Mouse (Mus musculus) embryonic fibroblast, embryonic 13.5 days (primary cell): Measurements from ENCODE around the gene Hoxb5. TPM values are rescaled to one million over a fixed set of nuclear protein-coding genes. Genes with fewer than 3 reads are reported as not detected.

Source experiments
- H3K27ac ChIP-seq: 2 replicates; pipeline ENCODE4 v1.5.1; 2012; ENCODE audit warnings: low read length, control low read depth, inconsistent platforms; ENCODE audit not compliant: insufficient read depth
- H3K4me1 ChIP-seq: 2 replicates; pipeline ENCODE4 v1.6.1; 2011; ENCODE audit warnings: low read length; ENCODE audit not compliant: control insufficient read depth, insufficient read depth
- H3K4me3 ChIP-seq: 2 replicates; pipeline ENCODE4 v1.5.1; 2011; ENCODE audit warnings: mild to moderate bottlenecking, control low read depth, low read length; ENCODE audit not compliant: insufficient read depth
- CTCF ChIP-seq: IDR thresholded peaks from 2 replicates; pipeline ENCODE4 v1.5.1; 2011; ENCODE audit warnings: mild to moderate bottlenecking, control low read depth, low read length, moderate library complexity, borderline replicate concordance; ENCODE audit not compliant: insufficient read depth
- POLR2A ChIP-seq: IDR thresholded peaks from 2 replicates; pipeline ENCODE4 v1.6.1; 2011; ENCODE audit warnings: low read depth, mild to moderate bottlenecking, control low read depth, low read length, moderate library complexity
- polyA plus RNA-seq: library from polyadenylated mRNA; stranded (reverse); fragments of >200 nt; gene quantifications from 2 replicates; pipeline ENCODE4 v1.2.4, GENCODE M21; 2011; ENCODE audit warnings: low read depth; ENCODE audit not compliant: missing spikeins, insufficient read length

The Hoxb5 gene
- 4.1 and 5.9 TPM in 2 replicates for polyA plus RNA-seq

GRCm38 (mm10) chr11:96303151-96304099 lies at the start of gene Hoxb5:
Gene Hoxb5, plus strand, starts transcription at chr11:96303336.
- Histone ChIP-seq H3K4me3 (peak within 1 kb of the TSS; percentile 31), H3K27ac (peak within 1 kb of the TSS; percentile 46), H3K4me1 (no peaks in the 10 kb centered on the region)

GRCm38 (mm10) chr11:96254221-96254620 lies 48.9 kb upstream of the Hoxb5 start:
- Histone ChIP-seq H3K4me1 (0 out of 2 replicates have a peak, but pooled peaks cover 3% of the 10 kb centered on the region), H3K4me3 (peak overlapping the region; percentile 39), H3K27ac (peak overlapping the region; percentile 80)
- no peak for TF ChIP-seq CTCF
- no peak for TF ChIP-seq POLR2A

More at GRCm38 (mm10) chr11:96303151-96304099, at the start of gene Hoxb5:
- TF ChIP-seq CTCF (peak; percentile 80), POLR2A (no peak)

- 0 out of 2 replicates have a peak, but pooled peaks cover 3% of the 10 kb centered on the region for H3K4me1 ChIP-seq
- TF ChIP-seq POLR2A: no peak
- no peak for TF ChIP-seq CTCF
- H3K27ac ChIP-seq: peak overlapping the region; percentile 80; the same call in 1 of the 2 replicates
- peak overlapping the region; percentile 39 for H3K4me3 ChIP-seq
These were observed 47.8 kb upstream of the Hoxb5 start for GRCm38 (mm10) chr11:96255111-96255995.

- Histone ChIP-seq H3K27ac (peak overlapping the region; percentile 22; the same call in 1 of the 2 replicates), H3K4me1 (0 out of 2 replicates have a peak, but pooled peaks cover 6% of the 10 kb centered on the region), H3K4me3 (0 out of 2 replicates have a peak overlapping the region, but pooled peaks have one; percentile 39)
- no peak for TF ChIP-seq POLR2A
- no peak for TF ChIP-seq CTCF
These were observed 47.1 kb upstream of the Hoxb5 start for GRCm38 (mm10) chr11:96255996-96256445.

GRCm38 (mm10) chr11:96257141-96257540 lies 46.0 kb upstream of the Hoxb5 start:
- 0 out of 2 replicates have a peak, but pooled peaks cover 11% of the 10 kb centered on the region for H3K4me1 ChIP-seq
- no peak overlapping the region for H3K4me3 ChIP-seq

GRCm38 (mm10) chr11:96259038-96259437 lies 44.1 kb upstream of the Hoxb5 start:
- TF ChIP-seq POLR2A: no peak
- no peak for TF ChIP-seq CTCF
- Histone ChIP-seq H3K4me3 (no peak overlapping the region), H3K27ac (peak overlapping the region; percentile 16; the same call in 1 of the 2 replicates), H3K4me1 (0 out of 2 replicates have a peak, but pooled peaks cover 11% of the 10 kb centered on the region)

More at GRCm38 (mm10) chr11:96257141-96257540, 46.0 kb upstream of the Hoxb5 start:
- peak overlapping the region; percentile 50; the same call in 1 of the 2 replicates for H3K27ac ChIP-seq
- TF ChIP-seq CTCF (no peak), POLR2A (no peak)

- TF ChIP-seq CTCF (no peak), POLR2A (no peak)
- Histone ChIP-seq H3K4me1 (0 out of 2 replicates have a peak, but pooled peaks cover 11% of the 10 kb centered on the region), H3K4me3 (no peak overlapping the region), H3K27ac (peak overlapping the region; percentile 56)
These were observed 43.6 kb upstream of the Hoxb5 start for GRCm38 (mm10) chr11:96259511-96259910.

- H3K4me1 ChIP-seq: 0 out of 2 replicates have a peak, but pooled peaks cover 11% of the 10 kb centered on the region
- H3K4me3 ChIP-seq: peak overlapping the region; percentile 9; the same call in 1 of the 2 replicates
- TF ChIP-seq CTCF (no peak), POLR2A (no peak)
- H3K27ac ChIP-seq: peak overlapping the region; percentile 59
These were observed 42.7 kb upstream of the Hoxb5 start for GRCm38 (mm10) chr11:96260310-96260970.
